29 mouse cellular contexts compared by ENCODE assay signal in genomic region chr1:134381051-134381450, GRCm38 (mm10). TPM values are rescaled to one million over a fixed set of nuclear protein-coding genes. Genes with fewer than 3 reads are reported as not detected.
A peak's percentile ranks its signal among the peaks of the same experiment; 100 is the strongest.
DNase-seq lines count a peak whose midpoint lies in the region; ATAC-seq and TF ChIP-seq lines count a peak whose summit lies in the region.
"Had no signal": no experiment of that assay in that cellular context is flagged by ENCODE, and none has a peak within 500 bp of the region (broad histone marks: within the 10 kb centered on the region; RNA-seq: fewer than 3 reads in every experiment).

No protein-coding gene starts in this region.

- no peaks in the 10 kb centered on the region for H3K36me3 ChIP-seq in heart, embryonic 10.5 days
- H3K36me3 ChIP-seq in kidney, embryonic 15.5 days = no peaks in the 10 kb centered on the region
- H3K36me3 ChIP-seq in testis, adult 2 months (ENCODE audit: control insufficient read depth, insufficient read depth, low read length) = no peaks in the 10 kb centered on the region
- H3K36me3 ChIP-seq: embryonic facial prominence, embryonic 15.5 days; hindbrain, embryonic 13.5 days; midbrain, embryonic 15.5 days; neural tube, embryonic 15.5 days had no signal

- intact Hi-C loops in heart, postnatal 10 days (cut with DNase I) = no loop called here

- WGBS in heart, embryonic 10.5 days = 89% methylated on average over 2 of the region's 2 CpGs
- WGBS in kidney, embryonic 15.5 days = 58% methylated on average over 2 of the region's 2 CpGs

- peak overlapping the region; percentile 57; the same call in 1 of the 2 replicates for H3K4me3 ChIP-seq in heart, embryonic 10.5 days
- no peak overlapping the region for H3K4me3 ChIP-seq in kidney, embryonic 15.5 days (replicated peaks)
- H3K4me3 ChIP-seq in testis, adult 2 months (ENCODE audit: control insufficient read depth, low read depth, low read length) = peak overlapping the region; percentile 23; the same call in 1 of the 2 replicates

- H3K27ac ChIP-seq in heart, embryonic 10.5 days = no peak overlapping the region
- H3K27ac ChIP-seq in kidney, embryonic 15.5 days = no peak overlapping the region
- H3K27ac ChIP-seq in testis, adult 2 months (ENCODE audit: control insufficient read depth, insufficient read depth, low read depth, low read length) = no peak overlapping the region
- H3K27ac ChIP-seq: embryonic facial prominence, embryonic 15.5 days; hindbrain, embryonic 13.5 days; liver, embryonic 14.5 days; midbrain, embryonic 15.5 days; neural tube, embryonic 15.5 days had no signal

- ATAC-seq in kidney, embryonic 15.5 days (replicated peaks; ENCODE audit: low FRiP score) = no peak
- ATAC-seq: forebrain, embryonic 16.5 days; midbrain, embryonic 15.5 days had no signal

- no peak for TF ChIP-seq POLR2A in testis, adult 2 months (IDR thresholded peaks at IDR 0.05; ENCODE audit: control insufficient read depth, low read depth, low read length)

- TF ChIP-seq CTCF in testis, adult 2 months (IDR thresholded peaks at IDR 0.05; ENCODE audit: control insufficient read depth, insufficient read depth, insufficient replicate concordance, low read depth, low read length) = no peak

- H3K27me3 ChIP-seq in heart, embryonic 10.5 days (ENCODE audit: insufficient read depth, poor library complexity, severe bottlenecking) = peaks cover 2% of the 10 kb centered on the region; the same call in 1 of the 2 replicates
- peaks cover 4% of the 10 kb centered on the region; the same call in 1 of the 2 replicates for H3K27me3 ChIP-seq in kidney, embryonic 15.5 days
- no peaks in the 10 kb centered on the region for H3K27me3 ChIP-seq in testis, adult 2 months (ENCODE audit: control insufficient read depth, insufficient read depth, low read length)
- H3K27me3 ChIP-seq: embryonic facial prominence, embryonic 15.5 days; hindbrain, embryonic 13.5 days; midbrain, embryonic 15.5 days had no signal

- peak overlapping the region; percentile 68; the same call in 1 of the 2 replicates for H3K4me2 ChIP-seq in kidney, embryonic 15.5 days

- DNase-seq in heart, embryonic 10.5 days (ENCODE audit: low spot score) = no peak
- no peak for DNase-seq in heart, postnatal 10 days
- no peak for DNase-seq in kidney, postnatal 14 days
- DNase-seq in testis, postnatal 14 days (ENCODE audit: low spot score) = no peak
- no peak for DNase-seq in adrenal gland, postnatal 14 days
- DNase-seq: adrenal gland, adult 2 months; cerebellum, adult 11 months; cerebellum, postnatal 10 days; lung, postnatal 14 days; right cerebral cortex, postnatal 14 days; spleen, adult 18-20 months; thymus, adult 18-20 months; thymus, postnatal 4 days had no signal

- H3K4me1 ChIP-seq in heart, embryonic 10.5 days = peaks cover 5% of the 10 kb centered on the region
- peaks cover 12% of the 10 kb centered on the region for H3K4me1 ChIP-seq in kidney, embryonic 15.5 days
- peaks cover 5% of the 10 kb centered on the region for H3K4me1 ChIP-seq in testis, adult 2 months (ENCODE audit: control insufficient read depth, insufficient read depth, low read length)

- H3K9ac ChIP-seq in kidney, embryonic 15.5 days = no peak overlapping the region
- H3K9ac ChIP-seq: embryonic facial prominence, embryonic 15.5 days; midbrain, embryonic 15.5 days had no signal

- H3K9me3 ChIP-seq in heart, embryonic 10.5 days = no peaks in the 10 kb centered on the region
- H3K9me3 ChIP-seq in kidney, embryonic 15.5 days (replicated peaks) = no peaks in the 10 kb centered on the region
- H3K9me3 ChIP-seq: embryonic facial prominence, embryonic 15.5 days; hindbrain, embryonic 13.5 days; midbrain, embryonic 15.5 days; neural tube, embryonic 15.5 days had no signal

RNA-seq across cellular contexts. Expression of gene 4933406M09Rik, which starts 4.7 kb away (rescaled TPM):
- polyA plus RNA-seq in heart, embryonic 10.5 days (2016; fragmentation: Nextera tagmentation; extraction: Ambion mirVana) = not detected in 2 replicates
- total RNA-seq in heart, postnatal 10 days (2021) = not detected
- 0.09 TPM in 1 of 2 replicates, not detected in the other for polyA plus RNA-seq in kidney, embryonic 15.5 days (2015; fragmentation: Nextera tagmentation; extraction: Ambion mirVana)
- polyA plus RNA-seq in testis, adult 2 months (2012; rRNA removed) = 48.3 and 57.0 TPM in 2 replicates
- total RNA-seq in adrenal gland, postnatal 14 days (2021) = not detected in 2 replicates
- total RNA-seq: adrenal gland, adult 2 months; CH12.LX; gastrocnemius, postnatal 4 days; layer of hippocampus, postnatal 10 days; left cerebral cortex, adult 8-10 months; megakaryocyte-erythroid progenitor cell, adult 5-6 weeks had no signal
- polyA plus RNA-seq: adrenal gland, adult 2 months; embryonic facial prominence, embryonic 15.5 days; forebrain, embryonic 16.5 days; heart, embryonic 16.5 days; hindbrain, embryonic 13.5 days; intestine, embryonic 14.5 days; limb, embryonic 11.5 days; liver, embryonic 14.5 days; midbrain, embryonic 15.5 days; neural tube, embryonic 15.5 days had no signal

RNA-seq across cellular contexts. Expression of gene Tmem183a, which starts 19.3 kb away (rescaled TPM):
- polyA plus RNA-seq in heart, embryonic 10.5 days (2016; fragmentation: Nextera tagmentation; extraction: Ambion mirVana) = 81.9 and 95.9 TPM in 2 replicates
- total RNA-seq in heart, postnatal 10 days (2021) = 10 to 100 TPM; 24.2 to 25.7 TPM
- 79.0 and 80.9 TPM in 2 replicates for polyA plus RNA-seq in kidney, embryonic 15.5 days (2015; fragmentation: Nextera tagmentation; extraction: Ambion mirVana)
- 116 and 127 TPM in 2 replicates for polyA plus RNA-seq in testis, adult 2 months (2012; rRNA removed)
- 39.7 and 50.9 TPM in 2 replicates for total RNA-seq in adrenal gland, postnatal 14 days (2021)

RNA-seq across cellular contexts. Expression of gene Cyb5r1, which starts 24.3 kb away (rescaled TPM):
- 37.4 and 42.2 TPM in 2 replicates for polyA plus RNA-seq in heart, embryonic 10.5 days (2016; fragmentation: Nextera tagmentation; extraction: Ambion mirVana)
- 10 to 100 TPM; 31.0 to 33.4 TPM for total RNA-seq in heart, postnatal 10 days (2021)
- 35.6 and 38.1 TPM in 2 replicates for polyA plus RNA-seq in kidney, embryonic 15.5 days (2015; fragmentation: Nextera tagmentation; extraction: Ambion mirVana)
- polyA plus RNA-seq in testis, adult 2 months (2012; rRNA removed) = 30.4 and 40.5 TPM in 2 replicates
- total RNA-seq in adrenal gland, postnatal 14 days (2021) = 27.4 and 28.0 TPM in 2 replicates

RNA-seq across cellular contexts. Expression of gene Adipor1, which starts 34.1 kb away (rescaled TPM):
- polyA plus RNA-seq in heart, embryonic 10.5 days (2016; fragmentation: Nextera tagmentation; extraction: Ambion mirVana) = 91.3 and 119 TPM in 2 replicates
- 100 to 1,000 TPM; 132 to 133 TPM for total RNA-seq in heart, postnatal 10 days (2021)
- 88.0 and 91.1 TPM in 2 replicates for polyA plus RNA-seq in kidney, embryonic 15.5 days (2015; fragmentation: Nextera tagmentation; extraction: Ambion mirVana)
- polyA plus RNA-seq in testis, adult 2 months (2012; rRNA removed) = 79.6 and 87.4 TPM in 2 replicates
- total RNA-seq in adrenal gland, postnatal 14 days (2021) = 119 and 126 TPM in 2 replicates

RNA-seq across cellular contexts. Expression of gene Ppfia4, which starts 48.3 kb away (rescaled TPM):
- polyA plus RNA-seq in heart, embryonic 10.5 days (2016; fragmentation: Nextera tagmentation; extraction: Ambion mirVana) = 8.5 and 16.0 TPM in 2 replicates
- 1 to 10 TPM; 3.4 to 3.7 TPM for total RNA-seq in heart, postnatal 10 days (2021)
- 2.9 and 3.0 TPM in 2 replicates for polyA plus RNA-seq in kidney, embryonic 15.5 days (2015; fragmentation: Nextera tagmentation; extraction: Ambion mirVana)
- polyA plus RNA-seq in testis, adult 2 months (2012; rRNA removed) = 5.1 and 5.7 TPM in 2 replicates
- total RNA-seq in adrenal gland, postnatal 14 days (2021) = 0.67 and 1.6 TPM in 2 replicates

Comparison
In these comparisons a context has a peak if more than half of its experiments do, and no peak if none do; other contexts are left out.
1. RNA of gene 4933406M09Rik, which starts 4.7 kb away (polyA plus RNA-seq): 48.3 to 57.0 TPM in testis, adult 2 months; not detected in heart, embryonic 10.5 days and 0.09 TPM in kidney, embryonic 15.5 days; every median in the first group is over 10 times any median in the second.